Comparison of ENCODE assay signal across 25 mouse cellular contexts in the genomic region with DNA sequence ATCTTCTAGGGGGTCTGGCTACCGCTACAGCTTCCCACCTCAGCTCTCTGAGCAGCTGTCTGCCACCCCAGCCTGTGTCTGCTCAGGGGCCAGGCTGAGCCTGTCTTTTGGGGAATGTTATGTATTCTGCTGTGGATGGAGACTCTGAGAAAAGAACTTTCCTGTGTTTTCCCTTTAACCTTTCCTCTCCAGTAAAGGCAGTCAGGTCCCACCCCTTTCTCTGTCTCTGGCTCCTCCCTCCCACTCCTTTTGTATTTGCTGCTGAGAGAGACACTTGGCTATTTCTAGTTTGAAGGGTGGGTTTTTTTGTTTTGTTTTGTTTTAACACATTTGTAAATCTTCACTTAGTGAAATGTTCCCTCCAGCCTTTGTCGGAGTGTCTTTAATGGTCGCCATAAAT. TPM values are rescaled to one million over a fixed set of nuclear protein-coding genes. Genes with fewer than 3 reads are reported as not detected.
DNase-seq lines count a peak whose midpoint lies in the region; ATAC-seq lines count a peak whose summit lies in the region.
"Had no signal": no experiment of that assay in that cellular context is flagged by ENCODE, and none has a peak within 500 bp of the region (broad histone marks: within the 10 kb centered on the region; RNA-seq: fewer than 3 reads in every experiment).

No protein-coding gene starts in this region.

- no peak overlapping the region for H3K27ac ChIP-seq in forebrain, embryonic 11.5 days (ENCODE audit: low read depth, low read length)
- H3K27ac ChIP-seq in forebrain, embryonic 15.5 days (replicated peaks), result no peak overlapping the region
- H3K27ac ChIP-seq in midbrain, embryonic 10.5 days (replicated peaks), result 0 out of 2 replicates have a peak overlapping the region, but pooled peaks have one; percentile 57
- no peak overlapping the region for H3K27ac ChIP-seq in midbrain, embryonic 14.5 days (replicated peaks; ENCODE audit: low read depth, low read length)
- no peak overlapping the region for H3K27ac ChIP-seq in heart, embryonic 10.5 days
- H3K27ac ChIP-seq: embryonic facial prominence, embryonic 15.5 days; hindbrain, embryonic 14.5 days; limb, embryonic 13.5 days; liver, embryonic 12.5 days had no signal

- no peak for DNase-seq in forebrain, embryonic 11.5 days (ENCODE audit: low spot score)
- DNase-seq in midbrain, embryonic 10.5 days (ENCODE audit: low spot score), result no peak
- DNase-seq in midbrain, embryonic 14.5 days, result no peak
- DNase-seq in R1 (ENCODE audit: low read depth, low spot score), result peak; percentile 40
- DNase-seq in embryo, embryonic 9.5 days (ENCODE audit: extremely low spot score), result peak; percentile 42
- no peak for DNase-seq in ovary, postnatal 14 days (ENCODE audit: low spot score)
- no peak for DNase-seq in heart, embryonic 10.5 days (ENCODE audit: low spot score)
- DNase-seq: adrenal gland, postnatal 14 days; cerebellum, adult 9-10 months; gastrocnemius, postnatal 14 days; heart, adult 11 months; heart, postnatal 10 days; layer of hippocampus, adult 9-11 months; lung, adult 18-20 months; lung, postnatal 14 days; retina, postnatal 1 day; thymus, adult 18-20 months; thymus, postnatal 36 days had no signal

- H3K4me1 ChIP-seq in forebrain, embryonic 11.5 days (replicated peaks; ENCODE audit: control insufficient read depth, insufficient read depth, low read length), result peaks cover 5% of the 10 kb centered on the region; the same call in 1 of the 2 replicates
- peaks cover 17% of the 10 kb centered on the region for H3K4me1 ChIP-seq in forebrain, embryonic 15.5 days
- H3K4me1 ChIP-seq in midbrain, embryonic 10.5 days, result peaks cover 61% of the 10 kb centered on the region
- peaks cover 3% of the 10 kb centered on the region; the same call in 1 of the 2 replicates for H3K4me1 ChIP-seq in midbrain, embryonic 14.5 days (ENCODE audit: control insufficient read depth, insufficient read depth, low read length)
- peaks cover 37% of the 10 kb centered on the region for H3K4me1 ChIP-seq in heart, embryonic 10.5 days

- no peaks in the 10 kb centered on the region for H3K9me3 ChIP-seq in forebrain, embryonic 11.5 days (ENCODE audit: control insufficient read depth, low read length)
- H3K9me3 ChIP-seq in forebrain, embryonic 15.5 days, result no peaks in the 10 kb centered on the region
- no peaks in the 10 kb centered on the region for H3K9me3 ChIP-seq in midbrain, embryonic 10.5 days (replicated peaks)
- H3K9me3 ChIP-seq in midbrain, embryonic 14.5 days (ENCODE audit: control insufficient read depth, low read length), result no peaks in the 10 kb centered on the region
- H3K9me3 ChIP-seq in heart, embryonic 10.5 days, result no peaks in the 10 kb centered on the region
- H3K9me3 ChIP-seq: embryonic facial prominence, embryonic 15.5 days; heart, embryonic 12.5 days; limb, embryonic 13.5 days; liver, embryonic 12.5 days had no signal

- peak; percentile 35; the same call in 1 of the 2 replicates for ATAC-seq in forebrain, embryonic 11.5 days (replicated peaks; ENCODE audit: low FRiP score)
- ATAC-seq in forebrain, embryonic 15.5 days (replicated peaks), result no peak
- ATAC-seq in midbrain, embryonic 14.5 days (ENCODE audit: low FRiP score, low TSS enrichment), result no peak
- ATAC-seq: forebrain, embryonic 16.5 days; liver, embryonic 12.5 days had no signal

- H3K36me3 ChIP-seq in forebrain, embryonic 11.5 days (ENCODE audit: control insufficient read depth, insufficient read depth, low read length), result no peaks in the 10 kb centered on the region
- H3K36me3 ChIP-seq in forebrain, embryonic 15.5 days, result no peaks in the 10 kb centered on the region
- no peaks in the 10 kb centered on the region for H3K36me3 ChIP-seq in midbrain, embryonic 10.5 days
- H3K36me3 ChIP-seq in midbrain, embryonic 14.5 days (ENCODE audit: control insufficient read depth, insufficient read depth, low read length), result no peaks in the 10 kb centered on the region
- no peaks in the 10 kb centered on the region for H3K36me3 ChIP-seq in heart, embryonic 10.5 days
- H3K36me3 ChIP-seq: embryonic facial prominence, embryonic 15.5 days; heart, embryonic 12.5 days; limb, embryonic 13.5 days; liver, embryonic 12.5 days had no signal

- no peak overlapping the region for H3K9ac ChIP-seq in forebrain, embryonic 11.5 days (ENCODE audit: low read length)
- no peak overlapping the region for H3K9ac ChIP-seq in forebrain, embryonic 15.5 days (replicated peaks)
- H3K9ac ChIP-seq in midbrain, embryonic 14.5 days (replicated peaks; ENCODE audit: low read length), result no peak overlapping the region
- H3K9ac ChIP-seq: embryonic facial prominence, embryonic 15.5 days; hindbrain, embryonic 14.5 days had no signal

- 35% methylated on average over 3 of the region's 3 CpGs for WGBS in forebrain, embryonic 11.5 days
- WGBS in forebrain, embryonic 15.5 days, result 23% methylated on average over 3 of the region's 3 CpGs
- WGBS in midbrain, embryonic 10.5 days, result 34% methylated on average over 3 of the region's 3 CpGs
- 25% methylated on average over 3 of the region's 3 CpGs for WGBS in midbrain, embryonic 14.5 days
- WGBS in heart, embryonic 10.5 days, result 74% methylated on average over 3 of the region's 3 CpGs

- no peak overlapping the region for H3K4me2 ChIP-seq in forebrain, embryonic 11.5 days (ENCODE audit: low read depth, low read length, severe bottlenecking)
- H3K4me2 ChIP-seq in forebrain, embryonic 15.5 days (replicated peaks), result no peak overlapping the region
- no peak overlapping the region for H3K4me2 ChIP-seq in midbrain, embryonic 14.5 days (ENCODE audit: low read length)
- H3K4me2 ChIP-seq: embryonic facial prominence, embryonic 15.5 days had no signal

- no peak overlapping the region for H3K4me3 ChIP-seq in forebrain, embryonic 11.5 days (ENCODE audit: low read depth, low read length)
- no peak overlapping the region for H3K4me3 ChIP-seq in forebrain, embryonic 15.5 days
- H3K4me3 ChIP-seq in midbrain, embryonic 10.5 days, result no peak overlapping the region
- no peak overlapping the region for H3K4me3 ChIP-seq in midbrain, embryonic 14.5 days (replicated peaks; ENCODE audit: low read depth, low read length)
- H3K4me3 ChIP-seq in heart, embryonic 10.5 days, result no peak overlapping the region

- peaks cover 23% of the 10 kb centered on the region for H3K27me3 ChIP-seq in forebrain, embryonic 11.5 days (ENCODE audit: control insufficient read depth, insufficient read depth, low read length)
- peaks cover 13% of the 10 kb centered on the region for H3K27me3 ChIP-seq in forebrain, embryonic 15.5 days
- H3K27me3 ChIP-seq in midbrain, embryonic 10.5 days (ENCODE audit: low read depth, poor library complexity, severe bottlenecking), result peaks cover 75% of the 10 kb centered on the region
- peaks cover 12% of the 10 kb centered on the region for H3K27me3 ChIP-seq in midbrain, embryonic 14.5 days (ENCODE audit: control insufficient read depth, insufficient read depth, low read length)
- H3K27me3 ChIP-seq in heart, embryonic 10.5 days (ENCODE audit: insufficient read depth, poor library complexity, severe bottlenecking), result peaks cover 44% of the 10 kb centered on the region

RNA-seq across cellular contexts. Expression of a gene that starts 1.2 kb away (rescaled TPM):
- polyA plus RNA-seq in forebrain, embryonic 11.5 days (2014; fragmentation: Nextera tagmentation; extraction: Ambion mirVana), result 2.3 and 2.5 TPM in 2 replicates
- polyA plus RNA-seq in forebrain, embryonic 15.5 days (2015; fragmentation: Nextera tagmentation; extraction: Ambion mirVana), result 0.79 and 0.92 TPM in 2 replicates
- 3.8 and 6.7 TPM in 2 replicates for polyA plus RNA-seq in midbrain, embryonic 10.5 days (2016; fragmentation: Nextera tagmentation; extraction: Ambion mirVana)
- 2.3 and 2.8 TPM in 2 replicates for polyA plus RNA-seq in midbrain, embryonic 14.5 days (2014; fragmentation: Nextera tagmentation; extraction: Ambion mirVana)
- polyA plus RNA-seq in heart, embryonic 10.5 days (2016; fragmentation: Nextera tagmentation; extraction: Ambion mirVana), result 4.7 and 11.3 TPM in 2 replicates

Comparison
In these comparisons a context has a peak if more than half of its experiments do, and no peak if none do; other contexts are left out.
1. DNase-seq: peak in R1 (single experiment) and embryo, embryonic 9.5 days (single experiment); none in forebrain, embryonic 11.5 days (single experiment), midbrain, embryonic 10.5 days (single experiment), midbrain, embryonic 14.5 days (single experiment), ovary, postnatal 14 days (single experiment) and heart, embryonic 10.5 days (single experiment).